Mouse (Mus musculus) heart, postnatal 0 days (tissue): ENCODE results near the gene Galr2. TPM values are rescaled to one million over a fixed set of nuclear protein-coding genes. Genes with fewer than 3 reads are reported as not detected.

ENCODE experiments used
- ATAC-seq: fragments of 200-750 bp; cut with Nextera tagmentation; 2 replicates; pipeline ENCODE4 v1.8.0; 2017; ENCODE audit warnings: low read depth, moderate number of reproducible peaks, moderate library complexity; ENCODE audit not compliant: insufficient read depth
- DNase-seq: peaks from one replicate; pipeline ENCODE4 v3.0.0-alpha.2; 2016; ENCODE audit warnings: low spot score
- H3K27ac ChIP-seq: fragments of 300-500 bp; sonication (generic); 2 replicates; pipeline ENCODE4 v1.5.1; 2014; ENCODE audit warnings: low read depth, mild to moderate bottlenecking
- H3K27me3 ChIP-seq: fragments of 300-500 bp; sonication (generic); 2 replicates; pipeline ENCODE4 v1.6.1; 2014; ENCODE audit warnings: low read length, mixed read lengths; ENCODE audit not compliant: control insufficient read depth, insufficient read depth
- H3K36me3 ChIP-seq: fragments of 300-500 bp; sonication (generic); replicated peaks from 2 replicates; pipeline ENCODE4 v1.6.1; 2014; ENCODE audit warnings: low read length, mixed read lengths; ENCODE audit not compliant: control insufficient read depth, insufficient read depth
- H3K4me1 ChIP-seq: fragments of 300-500 bp; sonication (generic); 2 replicates; pipeline ENCODE4 v1.6.1; 2014; ENCODE audit warnings: antibody characterized with exemption; ENCODE audit not compliant: control insufficient read depth, insufficient read depth
- H3K4me2 ChIP-seq: fragments of 300-500 bp; sonication (generic); 2 replicates; pipeline ENCODE4 v1.6.1; 2014; ENCODE audit warnings: low read depth, mild to moderate bottlenecking, low read length, moderate library complexity
- H3K4me3 ChIP-seq: fragments of 300-500 bp; sonication (generic); 2 replicates; pipeline ENCODE4 v1.5.1; 2014; ENCODE audit warnings: low read depth, low read length
- H3K9ac ChIP-seq: fragments of 300-500 bp; sonication (generic); replicated peaks from 2 replicates; pipeline ENCODE4 v1.6.1; 2014; ENCODE audit warnings: low read depth, low read length, mixed read lengths
- H3K9me3 ChIP-seq: fragments of 300-500 bp; sonication (generic); replicated peaks from 2 replicates; pipeline ENCODE4 v1.6.1; 2016; ENCODE audit warnings: low read length; ENCODE audit not compliant: control insufficient read depth
- CTCF ChIP-seq: IDR thresholded peaks from 2 replicates; pipeline ENCODE4 v1.5.1; 2016; ENCODE audit warnings: antibody characterized with exemption, control low read depth, low read depth
- EP300 ChIP-seq: IDR thresholded peaks from 2 replicates; pipeline ENCODE4 v1.6.1; 2016; ENCODE audit warnings: antibody characterized with exemption, low read depth
- WGBS: fragments of 180-500 bp; shearing (Covaris S2); extraction: QIAGEN DNeasy Blood & Tissue Kit; methylation state at CpG from one replicate; pipeline ENCODE4 v1.1.7; 2014; 5-methylcytosine and 5-hydroxymethylcytosine counted together
- polyA plus RNA-seq: library from polyadenylated mRNA; unstranded; fragments of >200 nt; fragmentation: Nextera tagmentation; extraction: Ambion mirVana; gene quantifications from 2 replicates; pipeline ENCODE4 v1.2.1, GENCODE M21; 2015
- total RNA-seq: library from RNA; depleted of rRNA; stranded (reverse); fragments of >200 nt; gene quantifications from 2 replicates; pipeline ENCODE4 v1.2.3, GENCODE M21; 2014; ENCODE audit warnings: low replicate concordance

Gene Galr2
- total and polyA plus RNA-seq, 2 experiments from 2014 or later, result 0.05 TPM; not detected in 1

- H3K36me3 ChIP-seq, result no peaks in the 10 kb centered on the region
- ATAC-seq (0 out of 2 replicates have a peak, but pooled peaks have one; percentile 35), DNase-seq (no peak)
- H3K9ac ChIP-seq, result no peak overlapping the region
- H3K9me3 ChIP-seq, result no peaks in the 10 kb centered on the region; the same call in 1 of the 2 replicates
- under 1% methylated on average over 11 of the region's 11 CpGs for WGBS
- no peak; the same call in 1 of the 2 replicates for TF ChIP-seq CTCF
- TF ChIP-seq EP300, result no peak
- H3K27me3 ChIP-seq, result peaks cover 55% of the 10 kb centered on the region
- no peak overlapping the region for H3K27ac ChIP-seq
- peak overlapping the region; percentile 32 for H3K4me3 ChIP-seq
- H3K4me2 ChIP-seq, result peak overlapping the region; percentile 56; the same call in 1 of the 2 replicates
- H3K4me1 ChIP-seq, result no peaks in the 10 kb centered on the region
These were observed 1.4 kb downstream of the Galr2 start for GRCm38 (mm10) chr11:116282089-116282488.

- DNase-seq (no peak), ATAC-seq (no peak)
- no peak overlapping the region for H3K4me3 ChIP-seq
- no peak overlapping the region for H3K9ac ChIP-seq
- H3K36me3 ChIP-seq, result peaks cover 3% of the 10 kb centered on the region; the same call in 1 of the 2 replicates
- H3K27me3 ChIP-seq, result peaks cover 55% of the 10 kb centered on the region
- 11% methylated on average over 48 of the region's 48 CpGs for WGBS
- H3K27ac ChIP-seq, result no peak overlapping the region
- no peak for TF ChIP-seq CTCF
- no peak for TF ChIP-seq EP300
- no peak overlapping the region for H3K4me2 ChIP-seq
- H3K9me3 ChIP-seq, result no peaks in the 10 kb centered on the region; the same call in 1 of the 2 replicates
- H3K4me1 ChIP-seq, result no peaks in the 10 kb centered on the region
These were observed 2.3 kb downstream of the Galr2 start for GRCm38 (mm10) chr11:116282912-116283521.

- Histone ChIP-seq H3K36me3 (peaks cover 13% of the 10 kb centered on the region), H3K27ac (no peak overlapping the region), H3K4me1 (no peaks in the 10 kb centered on the region), H3K9ac (no peak overlapping the region), H3K27me3 (peaks cover 55% of the 10 kb centered on the region), H3K4me3 (no peak overlapping the region), H3K4me2 (no peak overlapping the region), H3K9me3 (no peaks in the 10 kb centered on the region; the same call in 1 of the 2 replicates)
- TF ChIP-seq CTCF, result no peak
- TF ChIP-seq EP300, result no peak
- 54% methylated on average over 6 of the region's 6 CpGs for WGBS
- DNase-seq (no peak), ATAC-seq (no peak)
These were observed 3.2 kb downstream of the Galr2 start for GRCm38 (mm10) chr11:116283982-116284381.

DNA sequence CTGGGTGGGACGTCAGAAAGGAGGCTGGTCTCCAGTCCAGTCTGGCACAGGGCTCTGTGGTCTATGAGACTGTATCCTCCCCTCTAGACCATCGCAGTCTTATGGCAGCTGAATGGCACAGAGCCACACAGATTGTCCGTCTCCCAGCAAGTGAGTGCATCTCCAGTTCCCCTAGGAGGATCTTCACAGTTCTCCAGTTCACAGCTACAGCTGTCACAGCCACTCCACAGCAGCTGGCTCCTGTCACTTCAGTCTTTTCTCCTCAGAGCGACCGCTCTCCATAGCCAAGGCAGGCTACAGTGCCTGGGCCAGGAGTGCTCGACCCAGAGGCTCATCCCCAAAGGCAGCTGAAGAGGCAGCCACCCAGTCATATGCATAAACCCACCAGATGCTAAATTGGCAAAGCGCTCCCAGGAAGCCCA lies 5.0 kb downstream of the Galr2 start:
- DNase-seq (no peak), ATAC-seq (0 out of 2 replicates have a peak, but pooled peaks have one; percentile 17)
- H3K27me3 ChIP-seq, result peaks cover 43% of the 10 kb centered on the region
- no peak overlapping the region for H3K27ac ChIP-seq
- 60% methylated on average over 7 of the region's 7 CpGs for WGBS
- no peak overlapping the region for H3K9ac ChIP-seq
- peaks cover 28% of the 10 kb centered on the region for H3K36me3 ChIP-seq
- no peak overlapping the region for H3K4me2 ChIP-seq
- no peak overlapping the region for H3K4me3 ChIP-seq
- H3K4me1 ChIP-seq, result no peaks in the 10 kb centered on the region
- H3K9me3 ChIP-seq, result no peaks in the 10 kb centered on the region; the same call in 1 of the 2 replicates
- no peak for TF ChIP-seq CTCF
- no peak for TF ChIP-seq EP300

GRCm38 (mm10) chr11:116287351-116287750 lies 6.6 kb downstream of the Galr2 start:
- peaks cover 28% of the 10 kb centered on the region for H3K27me3 ChIP-seq
- H3K4me1 ChIP-seq, result no peaks in the 10 kb centered on the region
- H3K9ac ChIP-seq, result no peak overlapping the region
- ATAC-seq (no peak), DNase-seq (no peak)
- no peak for TF ChIP-seq EP300
- no peak for TF ChIP-seq CTCF
- 72% methylated on average over 5 of the region's 5 CpGs for WGBS
- H3K27ac ChIP-seq, result no peak overlapping the region
- peaks cover 36% of the 10 kb centered on the region for H3K36me3 ChIP-seq
- no peak overlapping the region for H3K4me3 ChIP-seq
- H3K9me3 ChIP-seq, result no peaks in the 10 kb centered on the region; the same call in 1 of the 2 replicates
- no peak overlapping the region for H3K4me2 ChIP-seq

- Histone ChIP-seq H3K27ac (no peak overlapping the region), H3K9me3 (no peaks in the 10 kb centered on the region), H3K36me3 (peaks cover 51% of the 10 kb centered on the region), H3K4me2 (no peak overlapping the region), H3K4me1 (no peaks in the 10 kb centered on the region), H3K9ac (no peak overlapping the region), H3K27me3 (no peaks in the 10 kb centered on the region), H3K4me3 (no peak overlapping the region)
- TF ChIP-seq EP300 (no peak), CTCF (no peak)
- DNase-seq, result no peak
- WGBS, result 43% methylated on average over 8 of the region's 8 CpGs
- ATAC-seq, result no peak
These were observed 9.8 kb downstream of the Galr2 start for GRCm38 (mm10) chr11:116290556-116290955.
